Mouse (Mus musculus) erythroblast, embryonic 14.5 days (primary cell): ENCODE measurements around the gene Evc.

Experiments used
- GATA1 ChIP-seq: IDR thresholded peaks from 2 replicates; pipeline ENCODE4 v1.6.1; 2012; ENCODE audit warnings: low read length, inconsistent platforms, mixed read lengths
- TAL1 ChIP-seq: IDR thresholded peaks from 3 replicates; pipeline ENCODE4 v1.6.1; 2012; ENCODE audit warnings: low read length, inconsistent platforms, mixed read lengths

GRCm38 (mm10) chr5:37377376-37377775 lies 40.7 kb upstream of the Evc start:
- TF ChIP-seq TAL1 (no peak), GATA1 (no peak)
